Mouse (Mus musculus): ENCODE measurements around the gene Gm49391.
"Not testable (repeated sequence)": the region's sequence is repeated elsewhere in the genome, so short reads cannot be mapped to it uniquely, and the experiment has no call there.

The Gm49391 gene

DNA sequence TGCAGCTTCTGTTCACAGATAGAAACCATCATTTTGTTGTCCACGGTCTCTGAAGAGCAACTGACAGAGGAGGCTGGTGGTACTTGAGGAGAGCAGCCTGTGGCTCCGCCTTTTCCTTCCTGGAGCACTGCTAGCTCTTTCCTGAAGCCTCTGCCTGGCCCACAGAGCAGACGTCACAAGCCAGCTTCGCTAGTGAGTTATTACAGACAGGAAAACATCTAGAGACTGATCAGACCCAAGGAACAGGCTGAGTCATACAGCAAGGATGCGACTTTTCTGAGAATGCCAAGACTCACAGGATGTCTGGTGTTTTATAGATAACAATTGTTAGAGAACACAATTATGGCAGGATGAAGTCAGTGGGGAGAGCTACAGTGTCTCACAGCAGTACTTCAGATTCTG lies at the start of gene Gm49391, which contains the start of gene Ctla2a:
Gene Gm49391 (minus strand): TSS at position 72 of the 402 bp plus-strand sequence.
Gene Ctla2a (minus strand): TSS at position 126 of the 402 bp plus-strand sequence.
- DNase-seq (ENCODE audit: low spot score in 2 of 2), result no peak

GRCm38 (mm10) chr13:60972319-60972718 lies 35.9 kb upstream of the Gm49391 start:
- DNase-seq (ENCODE audit: low spot score in 2 of 2), result not testable (repeated sequence)

DNA sequence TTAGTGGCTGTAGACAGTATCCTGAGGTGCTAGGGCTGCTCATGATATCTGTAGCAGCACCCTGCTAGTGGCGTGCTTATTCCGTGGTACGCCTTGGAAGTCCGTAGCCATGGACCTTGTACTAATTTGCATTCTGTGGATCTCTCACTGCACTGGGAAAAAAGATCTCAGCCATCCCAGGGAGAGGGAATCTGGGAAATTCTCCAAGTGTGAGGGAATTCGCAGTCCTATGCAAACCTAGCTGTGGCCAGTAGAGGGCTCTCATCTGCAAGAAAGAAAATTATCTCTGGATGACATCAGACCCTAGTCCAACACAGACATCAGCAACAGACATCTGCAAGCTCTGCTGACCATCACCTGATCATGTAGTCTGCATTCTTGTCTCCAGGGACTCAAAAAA lies 27.6 kb upstream of the Gm49391 start:
- not testable (repeated sequence) for DNase-seq (ENCODE audit: low spot score in 2 of 2)

GRCm38 (mm10) chr13:60961706-60962105 lies 25.3 kb upstream of the Gm49391 start:
- DNase-seq (ENCODE audit: low spot score in 2 of 2), result no peak

- DNase-seq (ENCODE audit: low spot score in 2 of 2), result not testable (repeated sequence)
Observed at GRCm38 (mm10) chr13:60941884-60942283, 5.5 kb upstream of the Gm49391 start, which contains the start of gene Tpbpa. TSS of gene Tpbpa (minus strand) at chr13:60941984.

GRCm38 (mm10) chr13:60935490-60935889 lies 881 bp downstream of the Gm49391 start, which contains the start of gene Gm49393:
TSS of gene Gm49393 (minus strand) at chr13:60935590.
- not testable (repeated sequence) for DNase-seq (ENCODE audit: low spot score in 2 of 2)

- DNase-seq (ENCODE audit: low spot score in 2 of 2), result not testable (repeated sequence)
Observed at GRCm38 (mm10) chr13:60904780-60905179, 31.6 kb downstream of the Gm49391 start, which contains the start of gene Tpbpb. TSS of gene Tpbpb (minus strand) at chr13:60904880.

GRCm38 (mm10) chr13:60897328-60897727 lies 39.0 kb downstream of the Gm49391 start, which contains the start of gene Ctla2b:
TSS of gene Ctla2b (minus strand) at chr13:60897447.
- no peak for DNase-seq (ENCODE audit: low spot score in 2 of 2)

DNA sequence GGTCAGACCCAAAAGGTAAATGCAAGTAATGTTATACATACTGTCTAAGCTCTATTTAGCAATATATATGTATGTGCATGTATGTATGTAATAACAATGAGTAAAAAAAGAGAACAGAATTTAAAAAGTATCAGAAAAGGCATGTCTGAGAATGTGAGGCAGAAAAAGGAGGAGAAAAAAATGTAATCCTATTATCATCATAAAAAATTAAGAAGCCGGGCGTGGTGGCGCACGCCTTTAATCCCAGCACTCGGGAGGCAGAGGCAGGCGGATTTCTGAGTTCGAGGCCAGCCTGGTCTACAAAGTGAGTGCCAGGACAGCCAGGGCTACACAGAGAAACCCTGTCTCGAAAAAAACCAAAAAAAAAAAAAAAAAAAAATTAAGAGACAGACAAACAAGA lies 39.6 kb downstream of the Gm49391 start, which contains the start of gene Gm49392:
Gene Gm49392 (minus strand): TSS at position 101 of the 400 bp plus-strand sequence.
- not testable (repeated sequence) for DNase-seq (ENCODE audit: low spot score in 2 of 2)

DNA sequence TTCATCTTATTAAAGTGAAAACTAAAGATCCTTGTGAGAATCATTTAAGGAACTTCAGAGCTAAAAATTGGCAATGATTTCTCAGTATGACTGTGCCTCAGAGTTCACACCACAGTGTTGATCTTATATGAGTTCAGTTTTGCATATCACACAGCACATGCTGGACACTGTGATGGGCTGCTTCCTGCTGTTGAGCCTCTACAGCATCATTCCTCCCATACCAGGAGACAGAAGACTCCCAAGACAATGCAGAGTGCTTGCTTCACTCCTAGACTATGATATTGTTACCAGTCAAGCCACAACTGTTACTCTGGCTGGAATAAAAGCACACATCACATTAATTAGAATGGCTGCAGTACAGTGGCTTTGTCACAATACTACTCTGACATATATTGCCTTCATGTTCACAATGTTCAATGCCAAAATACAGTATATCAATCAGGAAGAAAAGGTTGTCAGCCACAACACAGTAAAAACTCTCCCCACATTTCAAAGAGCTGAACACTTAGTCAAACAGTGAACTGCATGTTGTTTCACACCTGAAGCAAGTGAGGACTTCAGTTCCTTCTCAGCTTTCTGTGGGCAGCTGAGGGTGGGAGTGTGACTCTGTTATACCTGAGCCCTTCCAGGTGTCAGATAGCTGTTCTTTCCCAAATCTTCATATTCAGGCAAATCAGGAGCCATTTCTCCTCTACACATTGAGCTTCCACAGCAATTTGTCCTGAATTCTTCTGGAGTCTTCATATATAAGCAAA lies 40.8 kb downstream of the Gm49391 start:
- DNase-seq (ENCODE audit: low spot score in 2 of 2), result no peak

DNA sequence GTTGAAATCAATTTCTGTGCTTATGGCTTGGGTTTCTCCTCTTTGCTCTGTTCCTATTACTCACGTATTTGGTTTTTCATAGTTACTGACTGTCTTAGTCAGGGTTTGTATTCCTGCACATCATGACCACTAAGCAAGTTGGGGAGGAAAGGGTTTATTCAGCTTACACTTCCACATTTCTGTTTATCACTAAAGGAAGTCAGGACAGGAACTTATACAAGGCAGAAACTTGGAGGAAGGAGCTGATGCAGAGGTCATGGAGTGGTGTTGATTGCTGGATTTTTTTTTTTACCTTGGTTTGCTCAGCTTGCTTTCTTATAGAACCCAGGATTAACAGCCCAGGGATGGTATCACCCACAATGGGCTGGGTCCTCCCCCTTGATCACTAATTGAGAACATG lies 44.1 kb downstream of the Gm49391 start:
- no peak for DNase-seq (ENCODE audit: low spot score in 2 of 2)

DNA sequence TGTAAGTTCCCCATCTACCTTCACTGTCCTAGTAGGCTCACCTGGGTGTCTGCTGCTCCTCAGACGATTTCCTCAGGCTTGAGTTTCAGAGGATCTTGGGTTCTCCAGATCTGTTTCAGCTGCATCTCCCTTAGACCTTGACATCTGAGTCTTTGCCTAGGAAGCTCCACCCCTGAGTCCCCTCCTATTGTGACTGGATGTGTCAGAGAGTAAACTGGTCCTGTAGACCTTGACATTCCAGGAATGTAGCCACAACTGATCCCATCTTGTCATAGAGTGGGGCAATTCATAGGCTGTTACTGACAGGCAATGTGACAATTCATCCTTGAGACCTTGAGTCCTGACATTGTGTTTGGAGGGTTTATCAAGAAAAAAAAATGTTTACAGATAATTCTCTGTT lies 72.1 kb downstream of the Gm49391 start, which contains the start of gene 4930486L24Rik:
Gene 4930486L24Rik (minus strand): TSS at position 195 of the 400 bp plus-strand sequence.
- no peak for DNase-seq (ENCODE audit: low spot score in 2 of 2)

GRCm38 (mm10) chr13:60848241-60849120 lies 87.9 kb downstream of the Gm49391 start:
- DNase-seq (ENCODE audit: low spot score in 2 of 2), result no peak
